Mouse (Mus musculus) splenic B cell, adult 2 months (primary cell): ENCODE data around the gene Epb41l5.

ENCODE experiments used
- DNase-seq: peaks from one replicate; pipeline ENCODE4 v3.0.0-alpha.2; 2011; ENCODE audit warnings: low read depth, low spot score
- H3K27me3 ChIP-seq: 2 replicates; pipeline ENCODE4 v1.6.1; 2012; ENCODE audit warnings: mild to moderate bottlenecking, low read length, moderate library complexity, mixed read lengths; ENCODE audit not compliant: control insufficient read depth, poor library complexity, insufficient read depth, severe bottlenecking
- H3K36me3 ChIP-seq: 2 replicates; pipeline ENCODE4 v1.6.1; 2012; ENCODE audit warnings: mild to moderate bottlenecking, low read length, moderate library complexity, mixed read lengths; ENCODE audit not compliant: control insufficient read depth, poor library complexity, insufficient read depth, severe bottlenecking

The Epb41l5 gene

GRCm38 (mm10) chr1:119634746-119635145 is 14.1 kb downstream of the Epb41l5 start:
- no peaks in the 10 kb centered on the region for H3K36me3 ChIP-seq
- no peak for DNase-seq

GRCm38 (mm10) chr1:119630428-119630827 is 18.4 kb downstream of the Epb41l5 start:
- H3K27me3 ChIP-seq = no peaks in the 10 kb centered on the region
- no peaks in the 10 kb centered on the region for H3K36me3 ChIP-seq
- DNase-seq = no peak

More at GRCm38 (mm10) chr1:119634746-119635145, 14.1 kb downstream of the Epb41l5 start:
- H3K27me3 ChIP-seq = no peaks in the 10 kb centered on the region

GRCm38 (mm10) chr1:119626837-119627236 is 22.0 kb downstream of the Epb41l5 start:
- H3K27me3 ChIP-seq = no peaks in the 10 kb centered on the region
- DNase-seq = no peak

GRCm38 (mm10) chr1:119624444-119624843 is 24.4 kb downstream of the Epb41l5 start:
- DNase-seq = no peak
- no peaks in the 10 kb centered on the region for H3K27me3 ChIP-seq
- H3K36me3 ChIP-seq = no peaks in the 10 kb centered on the region

More at GRCm38 (mm10) chr1:119626837-119627236, 22.0 kb downstream of the Epb41l5 start:
- no peaks in the 10 kb centered on the region for H3K36me3 ChIP-seq

GRCm38 (mm10) chr1:119605396-119605795 is 43.4 kb downstream of the Epb41l5 start:
- no peaks in the 10 kb centered on the region for H3K36me3 ChIP-seq
- DNase-seq = no peak
- H3K27me3 ChIP-seq = no peaks in the 10 kb centered on the region

- no peaks in the 10 kb centered on the region for H3K27me3 ChIP-seq
- no peak for DNase-seq
- H3K36me3 ChIP-seq = no peaks in the 10 kb centered on the region
These were observed 46.4 kb downstream of the Epb41l5 start for GRCm38 (mm10) chr1:119602448-119602847.

GRCm38 (mm10) chr1:119598855-119599254 is 49.9 kb downstream of the Epb41l5 start:
- DNase-seq = no peak
- H3K27me3 ChIP-seq = no peaks in the 10 kb centered on the region
- no peaks in the 10 kb centered on the region for H3K36me3 ChIP-seq

GRCm38 (mm10) chr1:119596954-119597480 is 51.8 kb downstream of the Epb41l5 start:
- H3K27me3 ChIP-seq = no peaks in the 10 kb centered on the region
- DNase-seq = no peak
- H3K36me3 ChIP-seq = no peaks in the 10 kb centered on the region

- no peak for DNase-seq
- no peaks in the 10 kb centered on the region for H3K36me3 ChIP-seq
- no peaks in the 10 kb centered on the region for H3K27me3 ChIP-seq
These were observed 58.8 kb downstream of the Epb41l5 start for GRCm38 (mm10) chr1:119590041-119590440.

GRCm38 (mm10) chr1:119584974-119585373 is 63.8 kb downstream of the Epb41l5 start:
- no peaks in the 10 kb centered on the region for H3K27me3 ChIP-seq
- no peak for DNase-seq
- no peaks in the 10 kb centered on the region for H3K36me3 ChIP-seq

- Histone ChIP-seq H3K27me3 (no peaks in the 10 kb centered on the region), H3K36me3 (no peaks in the 10 kb centered on the region)
- DNase-seq = no peak
These were observed 78.7 kb downstream of the Epb41l5 start for GRCm38 (mm10) chr1:119570134-119570533.

GRCm38 (mm10) chr1:119565531-119565930 is 83.3 kb downstream of the Epb41l5 start:
- DNase-seq = no peak
- no peaks in the 10 kb centered on the region for H3K36me3 ChIP-seq
- no peaks in the 10 kb centered on the region for H3K27me3 ChIP-seq

- no peaks in the 10 kb centered on the region for H3K27me3 ChIP-seq
- DNase-seq = no peak
- H3K36me3 ChIP-seq = no peaks in the 10 kb centered on the region
These were observed 91.0 kb downstream of the Epb41l5 start for GRCm38 (mm10) chr1:119557641-119558395.

- H3K27me3 ChIP-seq = no peaks in the 10 kb centered on the region
- DNase-seq = no peak
- no peaks in the 10 kb centered on the region for H3K36me3 ChIP-seq
These were observed 93.1 kb downstream of the Epb41l5 start for GRCm38 (mm10) chr1:119555651-119556050.

GRCm38 (mm10) chr1:119551651-119552050 is 97.1 kb downstream of the Epb41l5 start:
- H3K27me3 ChIP-seq = no peaks in the 10 kb centered on the region
- no peaks in the 10 kb centered on the region for H3K36me3 ChIP-seq
- DNase-seq = no peak
